Mouse (Mus musculus) spleen, embryonic (tissue): ENCODE data around the gene Prss48.

Experiments
- CTCF ChIA-PET: fragments of 350-600 bp; sonication (Branson Sonifier 250); formaldehyde crosslinking; loops from one replicate; lab custom pipeline; 2022; lab: Charles Lee

Gene Prss48

DNA sequence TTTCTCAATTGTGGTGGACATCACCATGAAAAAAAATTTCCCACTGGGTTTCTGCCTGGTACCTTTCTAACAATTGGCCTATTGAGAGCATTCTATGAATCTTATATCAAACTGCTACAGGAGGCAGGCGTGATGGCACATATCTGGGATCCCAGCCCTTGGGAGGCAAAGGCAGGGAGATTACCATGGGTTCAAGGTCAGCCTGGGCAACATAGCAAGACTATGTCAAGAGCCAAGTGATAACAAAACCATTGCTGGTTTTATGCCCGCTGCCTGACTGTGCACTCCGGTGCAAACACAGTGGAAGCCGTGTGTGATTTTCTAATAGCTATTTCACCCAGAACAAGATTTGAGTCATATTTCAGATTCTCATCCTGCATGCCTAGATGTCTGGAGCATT is 51.4 kb downstream of the Prss48 start:
- CTCF ChIA-PET, result no interaction called here
